Mouse (Mus musculus): ENCODE data around the gene Nln.

Nln gene

DNA sequence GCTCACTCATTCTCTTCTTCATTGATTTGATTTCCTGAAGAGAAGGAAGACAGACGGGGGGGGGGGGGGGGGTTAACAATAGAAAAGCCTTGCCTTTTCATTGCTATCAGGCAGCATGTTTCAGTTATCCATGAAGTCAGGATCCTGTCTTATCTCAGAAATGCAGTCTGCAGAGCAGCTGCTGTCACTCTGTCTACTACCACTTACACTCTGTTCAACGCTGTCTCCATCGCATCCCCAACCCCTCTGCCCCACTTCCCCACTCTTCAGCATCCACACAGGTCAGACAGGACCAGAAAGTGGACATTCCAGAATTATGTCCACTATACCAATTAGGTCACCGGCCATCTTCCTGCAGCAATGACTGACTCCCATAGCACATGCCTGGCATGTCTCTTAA is 49.9 kb downstream of the Nln start:
- in situ Hi-C loops (cut with MboI; ENCODE audit: low pct_unique_long_range_greater_than_20kb in 1 of 2, low sequenced_read_pairs in 2 of 2, unreplicated experiment in 1 of 2) = no loop called here

GRCm38 (mm10) chr13:104058761-104059160 is 50.7 kb downstream of the Nln start:
- in situ Hi-C loops (cut with MboI; ENCODE audit: low pct_unique_long_range_greater_than_20kb in 1 of 2, low sequenced_read_pairs in 2 of 2, unreplicated experiment in 1 of 2) = no loop called here

GRCm38 (mm10) chr13:104052271-104052753 is 57.1 kb downstream of the Nln start:
- in situ Hi-C loops (cut with MboI; ENCODE audit: low pct_unique_long_range_greater_than_20kb in 1 of 2, low sequenced_read_pairs in 2 of 2, unreplicated experiment in 1 of 2) = no loop called here

DNA sequence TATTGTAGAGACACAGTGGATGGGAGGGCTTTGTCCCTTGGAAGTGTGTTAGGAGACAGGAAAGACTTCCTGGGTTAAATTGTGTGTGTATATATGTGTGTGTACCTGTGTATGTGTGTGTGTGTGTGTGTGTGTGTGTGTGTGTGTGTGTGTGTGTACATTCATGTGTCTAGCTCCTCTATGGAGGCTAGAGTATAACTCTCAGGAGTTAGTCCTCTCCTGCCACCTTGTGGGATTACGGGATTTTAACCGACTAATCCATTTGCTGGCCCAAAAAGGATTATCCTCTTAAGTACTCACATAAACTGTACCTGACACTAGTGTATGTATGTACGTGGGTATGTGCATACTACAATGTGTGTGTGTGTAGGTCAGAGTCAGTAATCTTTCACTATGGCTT is 60.6 kb downstream of the Nln start:
- in situ Hi-C loops (cut with MboI; ENCODE audit: low pct_unique_long_range_greater_than_20kb in 1 of 2, low sequenced_read_pairs in 2 of 2, unreplicated experiment in 1 of 2) = no loop called here

DNA sequence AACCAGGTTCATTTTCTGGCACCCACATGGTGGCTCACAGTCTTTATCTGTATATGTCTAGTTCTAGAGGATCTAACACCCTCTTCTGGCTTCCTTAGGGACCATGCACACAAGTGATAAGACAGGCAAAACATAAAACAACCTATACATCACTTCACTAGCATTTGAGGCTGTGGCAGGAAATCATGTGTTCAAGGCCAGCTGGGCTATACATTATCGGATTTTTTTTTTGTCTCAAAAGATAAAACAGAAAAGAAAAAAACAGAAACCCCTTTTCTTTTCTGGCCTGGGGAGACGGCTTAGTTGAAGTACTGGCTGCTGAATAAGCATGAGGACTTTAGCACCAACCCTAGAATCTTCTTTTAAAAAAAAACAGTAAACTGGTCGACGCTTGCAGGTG is 64.3 kb downstream of the Nln start:
- in situ Hi-C loops (cut with MboI; ENCODE audit: low pct_unique_long_range_greater_than_20kb in 1 of 2, low sequenced_read_pairs in 2 of 2, unreplicated experiment in 1 of 2) = no loop called here

DNA sequence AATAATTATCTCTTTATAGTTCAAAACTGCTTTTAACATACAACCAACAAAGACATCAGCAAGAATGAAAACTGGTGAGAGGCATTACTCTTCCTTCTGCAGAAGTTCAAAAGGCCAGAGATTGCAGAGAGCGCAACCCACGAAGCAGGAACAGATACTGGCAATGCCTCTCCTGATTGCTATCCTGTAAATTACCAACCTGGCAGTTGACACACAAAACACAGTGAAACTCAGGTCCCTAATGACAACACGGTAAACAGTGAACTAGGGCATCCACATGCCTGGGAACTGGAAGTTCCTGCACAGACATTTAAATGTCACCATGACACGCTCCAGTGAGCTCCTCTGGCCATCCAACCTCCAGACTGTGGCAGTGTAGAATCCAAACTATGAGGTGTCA is 65.1 kb downstream of the Nln start:
- in situ Hi-C loops (cut with MboI; ENCODE audit: low pct_unique_long_range_greater_than_20kb in 1 of 2, low sequenced_read_pairs in 2 of 2, unreplicated experiment in 1 of 2) = no loop called here

GRCm38 (mm10) chr13:104042738-104043137 is 66.7 kb downstream of the Nln start:
- in situ Hi-C loops (cut with MboI; ENCODE audit: low pct_unique_long_range_greater_than_20kb in 1 of 2, low sequenced_read_pairs in 2 of 2, unreplicated experiment in 1 of 2) = no loop called here

DNA sequence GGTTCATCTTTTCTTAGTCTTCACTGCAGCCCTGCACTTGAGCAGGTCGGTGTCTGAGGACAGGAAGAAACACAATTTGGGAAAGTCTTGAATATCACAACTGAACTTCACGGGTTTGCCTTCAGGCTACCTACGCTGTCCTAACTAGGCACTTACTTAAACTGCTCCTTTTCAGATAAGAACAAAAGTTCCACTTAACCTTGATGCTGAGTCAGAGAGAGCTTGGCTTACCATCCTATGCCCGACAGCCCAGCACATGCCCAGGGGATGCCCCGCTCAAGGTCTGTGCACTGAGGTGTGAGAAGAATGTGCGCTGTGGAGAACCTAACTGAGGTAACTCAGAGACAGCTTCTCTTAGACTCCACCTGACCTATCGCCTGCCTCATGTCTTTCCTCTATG is 67.9 kb downstream of the Nln start:
- in situ Hi-C loops (cut with MboI; ENCODE audit: low pct_unique_long_range_greater_than_20kb in 1 of 2, low sequenced_read_pairs in 2 of 2, unreplicated experiment in 1 of 2) = no loop called here

GRCm38 (mm10) chr13:104040950-104041349 is 68.5 kb downstream of the Nln start:
- in situ Hi-C loops (cut with MboI; ENCODE audit: low pct_unique_long_range_greater_than_20kb in 1 of 2, low sequenced_read_pairs in 2 of 2, unreplicated experiment in 1 of 2) = no loop called here

- in situ Hi-C loops (cut with MboI; ENCODE audit: low pct_unique_long_range_greater_than_20kb in 1 of 2, low sequenced_read_pairs in 2 of 2, unreplicated experiment in 1 of 2) = no loop called here
Measured at GRCm38 (mm10) chr13:104039861-104040260, 69.6 kb downstream of the Nln start.

DNA sequence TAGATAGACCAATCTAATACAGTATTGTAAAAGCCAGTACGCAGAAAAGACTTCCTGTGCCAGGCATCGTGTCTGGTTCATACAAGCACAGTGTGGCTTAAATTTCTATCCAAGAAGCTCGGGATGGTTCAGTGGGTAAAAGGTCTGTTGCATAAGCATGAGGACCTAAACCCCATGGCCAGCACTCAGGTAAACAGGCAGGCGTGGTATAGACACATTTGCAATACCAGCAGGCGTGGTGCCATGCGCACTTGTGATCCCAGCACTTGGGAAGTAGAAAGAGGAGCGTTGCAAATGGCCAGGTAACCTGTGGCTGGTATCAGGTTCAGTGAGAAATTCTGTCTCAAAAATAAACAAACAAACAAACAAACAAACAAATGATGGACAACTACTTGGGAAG is 70.5 kb downstream of the Nln start:
- in situ Hi-C loops (cut with MboI; ENCODE audit: low pct_unique_long_range_greater_than_20kb in 1 of 2, low sequenced_read_pairs in 2 of 2, unreplicated experiment in 1 of 2) = no loop called here

DNA sequence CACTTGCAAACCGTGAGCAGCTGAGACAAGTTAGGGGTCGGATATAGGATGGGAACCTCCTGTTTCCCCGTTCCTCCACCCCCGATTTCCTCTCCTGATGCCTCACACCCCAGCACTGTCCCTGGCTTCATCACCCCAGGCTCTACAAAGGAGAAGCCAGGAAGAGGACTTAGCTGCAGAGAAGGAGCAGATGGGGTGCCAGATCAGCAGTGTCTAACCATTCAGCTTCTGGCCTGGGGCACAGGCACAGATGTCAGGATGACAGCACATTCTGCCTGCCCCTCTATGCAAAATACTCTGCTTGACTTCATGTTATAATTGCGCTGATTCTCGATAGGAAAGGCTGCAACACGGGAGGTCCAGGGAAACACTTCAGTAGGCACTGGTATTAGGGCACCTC is 71.1 kb downstream of the Nln start:
- in situ Hi-C loops (cut with MboI; ENCODE audit: low pct_unique_long_range_greater_than_20kb in 1 of 2, low sequenced_read_pairs in 2 of 2, unreplicated experiment in 1 of 2) = no loop called here

DNA sequence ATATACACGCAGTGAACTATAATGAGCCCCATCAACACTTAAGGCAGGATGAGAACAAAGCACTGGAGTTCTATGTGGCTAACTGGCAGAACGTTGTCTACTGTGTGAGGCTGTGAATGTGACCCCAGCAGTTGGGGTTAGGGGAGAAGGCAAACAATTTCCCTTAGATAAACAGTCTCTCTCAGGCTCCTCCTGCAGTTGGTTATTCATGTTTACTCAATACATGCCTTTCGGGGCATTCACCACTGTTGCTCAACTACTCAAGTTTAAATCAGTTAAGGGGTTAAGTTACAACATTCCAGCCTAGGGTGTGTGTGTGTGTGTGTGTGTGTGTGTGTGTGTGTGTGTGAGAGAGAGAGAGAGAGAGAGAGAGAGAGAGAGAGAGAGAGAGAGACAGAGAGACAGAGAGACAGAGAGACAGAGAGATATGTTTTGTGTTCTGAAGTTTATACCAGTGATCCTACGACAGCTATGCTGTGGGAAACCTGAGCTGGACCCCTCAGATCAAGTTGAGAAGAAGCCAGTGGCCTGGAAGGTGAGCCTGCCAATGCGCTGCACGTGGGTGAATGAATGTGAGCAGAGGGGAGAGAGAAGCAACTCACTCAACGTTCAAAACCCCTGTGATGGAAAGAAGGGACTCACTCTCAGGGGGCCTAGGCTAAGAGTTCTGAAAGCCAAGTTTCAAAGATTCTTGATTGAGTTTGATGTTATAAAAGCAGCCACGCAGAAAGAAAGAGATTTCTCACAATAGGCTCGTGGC is 71.7 kb downstream of the Nln start:
- in situ Hi-C loops (cut with MboI; ENCODE audit: low pct_unique_long_range_greater_than_20kb in 1 of 2, low sequenced_read_pairs in 2 of 2, unreplicated experiment in 1 of 2) = no loop called here

- in situ Hi-C loops (cut with MboI; ENCODE audit: low pct_unique_long_range_greater_than_20kb in 1 of 2, low sequenced_read_pairs in 2 of 2, unreplicated experiment in 1 of 2) = no loop called here
Measured at GRCm38 (mm10) chr13:104036494-104037290, 72.7 kb downstream of the Nln start.

DNA sequence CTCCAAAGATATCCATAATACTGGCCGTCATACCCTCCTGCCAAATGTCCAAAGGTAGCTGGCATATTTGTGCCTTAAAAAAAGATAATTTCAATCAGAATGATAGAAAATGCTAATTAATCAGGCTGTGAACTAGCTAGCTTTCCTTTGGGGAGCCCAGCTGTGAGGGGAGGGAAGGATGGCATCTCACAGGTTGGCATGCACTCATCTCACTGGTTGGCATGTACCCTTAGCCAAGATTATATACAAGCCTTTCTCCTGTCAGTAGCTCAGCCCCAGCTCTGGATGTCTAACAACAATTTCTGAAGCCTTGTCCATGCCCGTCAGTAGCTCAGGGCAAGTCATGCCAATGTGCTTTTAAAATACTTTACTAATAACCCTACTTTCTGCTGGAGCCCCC is 73.8 kb downstream of the Nln start:
- in situ Hi-C loops (cut with MboI; ENCODE audit: low pct_unique_long_range_greater_than_20kb in 1 of 2, low sequenced_read_pairs in 2 of 2, unreplicated experiment in 1 of 2) = no loop called here

DNA sequence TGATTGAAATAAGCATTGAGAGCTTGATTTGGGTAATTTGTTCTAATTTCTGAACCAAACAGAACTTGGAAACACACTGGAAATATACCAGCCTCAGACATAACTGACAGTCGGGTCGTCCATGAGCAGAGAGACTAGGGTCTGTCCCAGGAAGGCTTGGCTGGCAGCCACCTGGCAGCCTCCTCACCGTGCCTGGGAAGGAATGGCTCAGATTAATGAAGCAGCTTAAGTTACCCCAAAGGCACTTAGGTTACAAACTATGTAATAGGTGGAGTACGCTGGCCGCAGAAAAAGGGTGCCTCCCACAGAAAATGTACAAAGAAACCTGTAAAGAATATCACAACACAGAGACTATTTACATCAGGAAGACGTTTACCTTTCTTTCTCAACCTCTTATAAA is 74.6 kb downstream of the Nln start:
- in situ Hi-C loops (cut with MboI; ENCODE audit: low pct_unique_long_range_greater_than_20kb in 1 of 2, low sequenced_read_pairs in 2 of 2, unreplicated experiment in 1 of 2) = no loop called here

DNA sequence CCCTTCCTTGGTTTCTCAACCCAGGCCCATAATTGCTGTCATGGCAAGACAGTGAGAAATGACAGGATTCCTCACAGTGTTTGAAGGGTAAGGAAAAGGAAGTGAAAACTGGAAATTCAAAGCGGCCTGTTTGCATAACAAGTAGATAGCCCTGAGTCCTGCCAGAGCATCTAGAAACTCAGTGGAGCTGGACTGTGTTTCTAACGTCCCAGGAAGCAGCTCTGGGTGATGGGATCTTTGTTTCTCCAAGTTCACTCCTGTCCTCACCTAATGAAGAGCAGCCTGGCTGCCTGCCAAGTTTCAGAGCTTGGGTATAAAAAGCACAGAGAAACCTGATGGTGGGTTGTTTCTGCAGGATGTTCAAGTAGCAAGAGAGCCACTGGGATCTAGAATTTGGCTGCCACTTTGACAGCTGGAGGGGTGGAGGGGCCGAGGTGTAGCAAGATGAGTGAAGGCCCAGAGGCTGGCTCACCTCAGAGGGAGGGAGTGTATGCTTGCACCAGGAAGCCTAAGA is 76.7 kb downstream of the Nln start:
- in situ Hi-C loops (cut with MboI; ENCODE audit: low pct_unique_long_range_greater_than_20kb in 1 of 2, low sequenced_read_pairs in 2 of 2, unreplicated experiment in 1 of 2) = no loop called here

- in situ Hi-C loops (cut with MboI; ENCODE audit: low pct_unique_long_range_greater_than_20kb in 1 of 2, low sequenced_read_pairs in 2 of 2, unreplicated experiment in 1 of 2) = no loop called here
Measured at GRCm38 (mm10) chr13:104031821-104032331, 77.5 kb downstream of the Nln start.

- in situ Hi-C loops (cut with MboI; ENCODE audit: low pct_unique_long_range_greater_than_20kb in 1 of 2, low sequenced_read_pairs in 2 of 2, unreplicated experiment in 1 of 2) = no loop called here
Measured at GRCm38 (mm10) chr13:104030956-104031355, 78.5 kb downstream of the Nln start.

Measured in mouse embryonic stem cell (cell line).